Mouse (Mus musculus) small intestine, adult 10 weeks (tissue): ENCODE measurements around the gene Ednra. TPM values are rescaled to one million over a fixed set of nuclear protein-coding genes. Genes with fewer than 3 reads are reported as not detected.

ENCODE experiments used
- polyA plus RNA-seq: library from polyadenylated mRNA; stranded (reverse); fragments of 350-450 nt; fragmentation: Illumina TruSeq; extraction: RNeasy Lipid Tissue Mini Kit (QIAGEN cat#74804); gene quantifications from one replicate; pipeline ENCODE4 v1.2.3, GENCODE M21; 2014; ENCODE audit warnings: low replicate concordance

Gene Ednra
- 7.1 TPM for polyA plus RNA-seq

GRCm38 (mm10) chr8:77724046-77724930, at the start of gene Ednra:
TSS of gene Ednra (minus strand) at chr8:77724464.

Other genes with a start within 250 kb of the Ednra start
- 3.5 TPM for gene Arhgap10, start 206.5 kb downstream of the Ednra start, polyA plus RNA-seq
- gene Prmt9, start 175.1 kb downstream of the Ednra start, polyA plus RNA-seq, result 16.4 TPM
- 18.8 TPM for gene Tmem184c, start 113.8 kb downstream of the Ednra start, polyA plus RNA-seq